Mouse (Mus musculus) frontal cortex, adult (tissue): ENCODE results near the gene Intu.

Experiments
- ATAC-seq: cut with Nextera tagmentation; 2 replicates; pipeline ENCODE4 v1.9.2; 2017; ENCODE audit warnings: mild to moderate bottlenecking, moderate library complexity, mixed read lengths; ENCODE audit not compliant: low TSS enrichment

Intu gene

GRCm38 (mm10) chr3:40531286-40532141 lies at the start of gene Intu:
Gene Intu (plus strand): TSS chr3:40531286.
- peak; percentile 70 for ATAC-seq

DNA sequence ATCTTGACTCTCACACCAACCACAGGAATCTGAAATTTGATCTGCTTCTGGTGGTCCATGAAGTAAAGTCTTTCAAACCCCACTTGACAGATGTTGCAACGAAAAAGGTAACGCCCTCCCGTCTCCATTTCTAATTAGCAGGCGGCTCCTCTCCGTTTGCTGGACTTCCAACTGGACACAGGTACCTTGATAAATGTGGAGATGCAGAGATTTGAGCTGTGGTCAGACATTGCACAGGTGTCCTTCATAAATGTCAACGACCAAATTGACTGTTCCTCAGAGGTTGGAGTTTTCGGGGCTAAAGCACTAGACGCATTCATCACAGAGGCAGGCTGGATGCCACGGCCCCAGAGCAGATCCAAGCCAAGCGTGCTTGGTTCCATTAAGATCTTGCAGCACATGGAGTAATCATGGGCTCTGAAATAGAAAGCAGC lies 47.8 kb upstream of the Intu start:
- ATAC-seq = no peak

DNA sequence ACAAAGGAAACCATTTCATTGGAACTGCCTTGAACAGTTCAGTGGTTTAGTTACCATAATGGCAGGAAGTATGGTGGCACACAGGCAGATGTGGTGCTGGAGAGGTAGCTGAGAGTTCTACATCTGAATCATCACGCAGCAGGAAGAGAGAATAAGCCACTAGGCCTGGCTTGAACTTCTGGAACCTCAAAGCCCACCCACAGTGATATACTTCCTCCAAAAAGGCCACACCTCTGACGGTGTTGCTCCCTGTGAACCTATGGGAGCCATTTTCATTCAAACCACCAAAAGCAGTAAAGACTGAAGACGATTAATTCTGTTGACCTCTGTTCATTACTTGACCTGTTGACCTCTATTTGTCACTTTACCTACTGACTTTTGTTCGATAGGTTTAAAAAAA lies 43.7 kb upstream of the Intu start:
- no peak for ATAC-seq

DNA sequence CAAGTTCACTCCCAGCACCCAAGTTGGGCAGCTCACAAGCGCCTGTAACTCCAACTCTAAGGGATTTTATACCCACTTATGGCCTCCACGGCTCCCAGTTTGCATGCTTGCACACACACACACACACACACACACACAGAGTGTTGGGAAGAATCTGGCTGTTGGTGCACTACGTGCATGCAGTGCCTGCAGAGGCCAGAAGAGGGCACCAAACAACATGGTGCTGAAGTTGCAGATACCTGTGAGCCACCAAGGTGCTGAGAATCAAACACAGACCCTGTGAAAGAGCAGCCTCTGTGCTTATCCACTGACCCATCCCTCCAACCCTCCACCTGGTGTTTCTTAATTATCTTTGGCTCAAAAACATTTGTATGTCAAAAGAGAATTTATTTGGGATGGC lies 39.3 kb upstream of the Intu start:
- ATAC-seq = no peak

DNA sequence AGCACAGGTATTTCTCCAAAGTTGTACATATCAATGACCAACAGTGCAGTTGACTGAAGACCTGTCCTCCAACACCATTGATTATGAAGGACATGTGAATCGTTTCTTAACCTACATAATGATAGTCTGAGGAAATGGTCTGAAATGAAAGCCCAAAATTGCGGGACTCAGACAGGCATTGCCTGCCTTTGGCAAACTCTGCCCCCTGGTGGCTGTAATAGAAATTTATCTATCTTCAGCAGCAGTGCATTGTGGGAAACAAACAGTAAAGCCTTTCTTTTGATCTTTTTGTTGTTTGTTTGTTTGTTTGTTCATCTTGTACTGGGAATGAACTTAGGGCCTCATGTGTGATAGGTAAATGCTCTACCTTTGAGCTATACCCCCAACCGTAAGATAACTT lies 32.2 kb upstream of the Intu start:
- ATAC-seq = no peak

DNA sequence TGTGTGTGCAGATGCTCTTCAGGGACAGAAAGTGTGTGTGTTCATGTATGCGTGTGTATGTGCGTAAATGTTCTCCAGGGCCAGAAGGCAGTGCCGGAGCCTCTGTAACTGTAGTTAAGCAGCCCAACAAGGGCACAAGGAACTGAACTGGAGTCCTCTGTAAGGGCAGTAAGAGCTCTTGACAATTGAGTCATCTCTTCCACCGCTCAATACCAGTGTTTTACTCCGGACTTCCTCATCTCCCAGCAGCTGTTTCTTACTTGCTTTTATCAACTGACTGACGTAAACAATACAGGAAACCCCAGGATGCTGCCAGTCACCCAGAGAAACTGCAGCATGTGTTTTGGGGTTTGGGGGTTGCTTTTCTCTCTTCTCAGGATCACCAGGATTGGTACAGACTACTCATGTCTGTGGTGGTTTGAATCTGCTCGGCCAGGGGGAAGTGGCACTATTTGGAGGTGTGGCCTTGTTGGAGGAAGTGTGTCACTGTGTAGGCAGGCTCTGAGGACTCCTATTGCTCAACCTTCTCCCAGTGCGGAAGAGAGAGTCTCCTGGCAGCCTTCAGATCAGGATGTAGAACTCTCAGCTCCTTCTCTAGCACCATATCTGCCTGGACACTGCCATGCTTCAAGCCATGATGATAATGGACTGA lies 30.8 kb upstream of the Intu start:
- ATAC-seq = no peak

DNA sequence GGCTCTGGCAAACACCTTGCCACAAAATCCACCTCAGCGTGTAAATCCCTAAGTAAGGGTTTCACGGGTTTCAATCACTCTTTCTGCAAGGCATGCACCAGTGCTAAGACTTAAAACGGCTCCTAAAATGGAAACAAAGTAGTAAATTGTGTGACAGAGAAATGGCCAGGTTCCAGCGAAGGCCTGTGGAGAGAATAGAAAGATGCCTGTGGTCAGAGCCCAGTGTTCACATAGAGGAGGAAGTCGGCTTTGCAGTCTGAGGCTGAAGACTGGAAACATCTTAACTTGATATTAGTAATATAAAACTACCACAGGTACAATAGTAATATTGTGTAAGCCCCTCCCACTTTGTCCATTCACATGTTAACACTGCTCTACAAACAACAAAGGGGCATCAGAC lies 26.7 kb upstream of the Intu start:
- ATAC-seq = no peak

- no peak for ATAC-seq
These were observed 25.6 kb upstream of the Intu start for GRCm38 (mm10) chr3:40505451-40506014.

GRCm38 (mm10) chr3:40508927-40509576 lies 22.0 kb upstream of the Intu start:
- ATAC-seq = no peak

DNA sequence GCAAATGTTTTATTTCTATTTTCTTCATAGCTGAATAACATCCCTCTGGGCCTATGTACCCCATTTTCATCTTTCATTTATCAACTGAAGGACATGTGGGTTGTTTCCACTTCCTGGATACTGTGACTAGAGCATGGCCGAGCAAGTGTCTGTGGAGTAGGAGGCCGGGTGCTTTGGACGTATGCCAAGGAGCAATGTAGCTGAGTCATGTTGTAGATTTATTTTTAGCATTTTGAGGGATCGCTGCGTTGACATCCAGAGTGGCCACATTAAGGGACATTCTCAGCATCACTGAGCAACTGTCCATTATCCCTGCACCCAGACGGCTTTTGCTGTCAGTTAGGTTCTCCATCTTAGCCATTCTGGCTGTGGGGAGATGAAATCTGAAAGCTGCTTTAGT lies 20.5 kb upstream of the Intu start:
- ATAC-seq = no peak

- no peak for ATAC-seq
These were observed 17.9 kb upstream of the Intu start for GRCm38 (mm10) chr3:40512936-40513829.

DNA sequence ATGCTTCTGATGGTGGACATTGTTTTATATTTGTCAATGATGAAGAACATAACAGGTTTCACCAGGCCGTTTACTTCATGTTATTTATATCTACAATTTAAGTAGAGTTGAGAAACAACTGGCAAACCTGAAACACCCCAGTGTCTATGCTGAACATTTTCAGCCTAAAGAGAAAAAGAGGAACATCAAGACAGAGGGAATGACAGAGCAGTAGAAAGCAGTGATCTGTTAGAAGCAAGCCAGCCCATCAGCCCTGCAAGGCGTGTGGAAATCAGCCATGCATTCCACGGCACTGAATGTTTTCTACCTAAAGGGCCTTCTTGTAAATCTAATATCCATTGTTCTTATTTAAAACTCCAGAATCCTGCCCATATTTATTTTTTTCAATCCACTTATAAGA lies 12.8 kb upstream of the Intu start:
- ATAC-seq = no peak

- ATAC-seq = no peak
These were observed 11.5 kb upstream of the Intu start for GRCm38 (mm10) chr3:40519555-40519954.

GRCm38 (mm10) chr3:40520567-40520966 lies 10.5 kb upstream of the Intu start:
- ATAC-seq = no peak; the same call in 1 of the 2 replicates

DNA sequence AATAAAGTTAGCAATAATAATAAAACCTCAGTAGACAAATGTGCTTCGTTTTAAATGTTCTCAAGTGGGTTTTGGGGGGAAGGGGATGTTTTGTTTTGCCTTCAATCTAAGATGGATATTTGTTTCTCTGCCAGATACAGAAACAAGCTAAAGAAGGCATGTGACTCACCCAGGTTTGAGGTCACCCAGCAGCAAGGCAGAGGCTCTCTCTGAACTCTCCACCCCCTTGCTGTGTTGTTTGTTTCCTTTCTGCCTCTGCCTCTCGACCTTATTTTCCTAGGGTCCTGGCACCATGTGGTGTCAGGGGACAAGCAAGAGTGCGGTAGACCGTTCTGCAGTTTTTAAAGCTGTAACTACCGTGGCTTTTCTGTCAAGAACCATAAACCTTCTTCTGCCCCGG lies 8.6 kb upstream of the Intu start:
- no peak for ATAC-seq

DNA sequence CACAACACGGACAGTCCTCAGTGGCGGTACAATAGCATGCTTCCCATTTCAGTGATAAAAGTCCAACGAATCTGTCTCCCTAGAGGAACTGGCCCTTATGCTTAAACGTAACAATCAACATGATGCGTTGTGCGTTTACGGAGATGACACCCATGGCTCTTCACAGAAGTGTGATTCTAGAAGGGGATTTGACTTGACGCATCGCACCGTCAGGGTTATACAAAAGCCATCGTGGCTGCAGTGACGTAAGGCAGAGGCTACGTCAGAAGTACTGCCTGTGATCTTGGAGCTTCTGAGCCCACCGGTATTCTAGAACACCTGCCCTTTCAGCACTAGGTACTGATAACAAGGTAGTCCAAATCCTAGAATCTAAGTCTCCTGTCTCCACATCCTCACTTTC lies 8.2 kb upstream of the Intu start:
- no peak for ATAC-seq

DNA sequence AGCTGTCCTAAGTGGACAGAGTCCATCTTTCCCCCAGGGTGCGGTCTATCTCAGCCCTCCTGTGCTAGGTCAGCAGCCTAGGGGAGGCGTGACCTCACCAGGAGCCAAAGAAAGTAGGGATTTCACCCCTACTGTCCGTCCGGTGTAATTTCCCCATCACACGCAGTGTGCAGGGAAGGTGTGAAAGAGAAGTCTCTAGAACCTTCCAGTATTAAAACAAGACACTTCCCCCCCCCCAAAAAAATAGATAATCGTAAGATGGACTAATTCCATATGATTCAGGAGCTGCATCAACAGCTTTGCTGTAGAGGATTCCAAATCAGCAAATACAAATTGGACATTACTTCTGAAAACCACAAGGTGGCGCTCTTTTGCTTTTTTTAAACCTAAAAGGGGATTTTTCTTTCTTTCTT lies 7.7 kb upstream of the Intu start:
- ATAC-seq = 0 out of 2 replicates have a peak, but pooled peaks have one; percentile 42

GRCm38 (mm10) chr3:40524841-40525240 lies 6.2 kb upstream of the Intu start:
- ATAC-seq = no peak

DNA sequence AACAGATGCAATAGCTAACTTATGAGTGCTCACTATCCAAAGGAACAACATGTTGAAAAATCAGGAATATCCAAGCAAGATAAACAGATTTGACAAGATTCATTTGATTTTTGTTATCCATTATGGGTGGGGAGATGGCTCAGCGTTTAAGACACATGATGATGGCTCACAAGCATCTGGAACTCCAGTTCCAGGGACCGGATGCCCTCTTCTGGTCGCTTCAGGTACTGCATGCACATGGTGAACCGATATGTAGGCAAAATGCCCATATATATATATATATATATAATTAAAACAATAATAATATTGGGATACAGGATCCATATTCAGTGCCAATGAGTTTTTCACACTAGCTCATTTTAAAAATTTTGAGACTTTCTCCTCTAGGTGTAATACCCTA lies 5.7 kb upstream of the Intu start:
- ATAC-seq = no peak

- ATAC-seq = no peak
These were observed 5.0 kb upstream of the Intu start for GRCm38 (mm10) chr3:40526095-40526494.

DNA sequence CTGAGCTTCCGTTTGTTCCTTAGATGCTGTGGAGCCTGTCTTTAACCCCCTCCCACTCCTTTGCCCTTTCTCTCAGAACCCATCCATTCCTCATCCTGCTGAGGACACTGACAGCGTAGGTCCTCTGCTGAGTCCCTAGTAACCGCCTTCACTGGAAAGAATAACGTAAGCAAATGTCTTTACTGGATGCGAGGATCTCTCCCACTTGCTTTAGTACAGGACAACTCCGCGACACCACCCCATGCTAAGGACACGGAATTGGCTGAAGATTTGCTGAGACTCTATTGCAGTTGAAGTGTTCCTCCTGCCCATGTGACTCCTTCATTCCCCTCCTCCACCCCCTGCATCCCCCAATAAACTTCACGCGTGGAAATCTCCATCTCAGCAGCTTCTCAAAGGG lies 3.9 kb upstream of the Intu start:
- ATAC-seq = no peak
